Mouse (Mus musculus): ENCODE results near the gene Nudt15. TPM values are rescaled to one million over a fixed set of nuclear protein-coding genes. Genes with fewer than 3 reads are reported as not detected.
A peak's percentile ranks its signal among the peaks of the same experiment; 100 is the strongest.
"Not testable (repeated sequence)": the region's sequence is repeated elsewhere in the genome, so short reads cannot be mapped to it uniquely, and the experiment has no call there.

The Nudt15 gene
- polyA plus RNA-seq (2014; fragmentation: Nextera tagmentation; extraction: Ambion mirVana): 4.6 and 5.7 TPM in 2 replicates

DNA sequence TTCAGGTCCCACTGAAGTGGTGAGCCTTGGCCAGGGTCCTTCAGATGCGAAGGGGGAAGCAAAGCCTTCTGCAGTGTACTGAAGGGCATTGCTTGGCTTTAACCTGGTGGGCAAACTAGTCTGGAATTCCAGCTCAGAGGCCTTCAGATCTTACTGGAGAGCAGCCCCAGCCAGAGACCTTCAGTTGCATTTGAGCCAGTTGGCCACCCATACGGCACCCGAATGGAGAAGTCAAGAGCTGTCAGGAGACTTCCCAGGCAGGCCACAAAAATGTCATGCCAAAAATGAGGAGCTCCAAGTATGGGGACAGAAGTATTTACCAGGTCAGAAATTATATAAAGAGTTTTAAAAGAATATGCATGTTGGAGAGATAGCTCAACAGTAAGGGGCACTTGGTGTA, at the start of gene Nudt15:
TSS of gene Nudt15 (minus strand) at position 192 of the 400 bp plus-strand sequence.
- no peaks in the 10 kb centered on the region for H3K36me3 ChIP-seq (ENCODE audit: control insufficient read depth, insufficient read depth, low read length)
- H3K4me3 ChIP-seq (ENCODE audit: control insufficient read depth in 1 of 2, insufficient read depth in 1 of 2, low read depth in 1 of 2, low read length in 2 of 2): no peak within 1 kb of the TSS
- no peak within 1 kb of the TSS for H3K4me2 ChIP-seq (ENCODE audit: low read length)
- 77% methylated on average over 3 of the region's 3 CpGs for WGBS
- H3K27me3 ChIP-seq (ENCODE audit: control insufficient read depth, insufficient read depth, low read length): no peaks in the 10 kb centered on the region
- H3K9me3 ChIP-seq (ENCODE audit: control insufficient read depth, low read length): no peaks in the 10 kb centered on the region
- no peak within 1 kb of the TSS for H3K9ac ChIP-seq (ENCODE audit: low read length)
- no peak for ATAC-seq (ENCODE audit: insufficient number of reproducible peaks, insufficient read depth, low FRiP score, low read depth)
- H3K4me1 ChIP-seq (ENCODE audit: control insufficient read depth in 2 of 2, insufficient read depth in 2 of 2, low read length in 2 of 2): no peaks in the 10 kb centered on the region
- H3K27ac ChIP-seq (replicated peaks in 1 of 2; ENCODE audit: control insufficient read depth in 1 of 2, insufficient read depth in 1 of 2, low read depth in 2 of 2, low read length in 2 of 2): no peak within 1 kb of the TSS

DNA sequence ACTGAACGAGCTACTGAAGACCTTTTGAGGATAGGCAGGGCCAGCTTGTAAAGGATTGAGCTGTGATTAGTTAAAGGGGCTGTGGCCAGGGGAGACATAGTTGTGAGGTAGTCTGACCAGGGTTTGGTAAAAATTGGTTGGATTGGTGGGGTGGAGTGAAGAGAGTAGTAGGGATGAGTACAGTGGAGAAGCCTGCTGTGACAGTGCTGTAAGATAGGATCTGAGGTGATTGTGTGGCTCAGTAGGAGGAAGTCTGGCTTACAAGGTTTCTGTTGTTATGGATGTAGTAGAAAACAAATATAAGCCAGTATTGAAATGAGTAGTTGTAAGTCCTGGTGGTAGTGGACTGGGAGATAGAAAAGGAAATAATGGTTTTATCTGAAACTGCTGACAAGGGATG, 44.1 kb upstream of the Nudt15 start:
- Histone ChIP-seq H3K27me3 (ENCODE audit: control insufficient read depth, insufficient read depth, low read length) (no peaks in the 10 kb centered on the region), H3K9ac (ENCODE audit: low read length) (no peak overlapping the region), H3K4me2 (ENCODE audit: low read length) (no peak overlapping the region), H3K36me3 (ENCODE audit: control insufficient read depth, insufficient read depth, low read length) (peaks cover 74% of the 10 kb centered on the region), H3K4me1 (ENCODE audit: control insufficient read depth in 2 of 2, insufficient read depth in 2 of 2, low read length in 2 of 2) (no peaks in the 10 kb centered on the region), H3K9me3 (ENCODE audit: control insufficient read depth, low read length) (no peaks in the 10 kb centered on the region), H3K4me3 (ENCODE audit: control insufficient read depth in 1 of 2, insufficient read depth in 1 of 2, low read depth in 1 of 2, low read length in 2 of 2) (no peak overlapping the region), H3K27ac (replicated peaks in 1 of 2; ENCODE audit: control insufficient read depth in 1 of 2, insufficient read depth in 1 of 2, low read depth in 2 of 2, low read length in 2 of 2) (no peak overlapping the region)
- 73% methylated on average over 1 of the region's 1 CpGs for WGBS
- ATAC-seq (ENCODE audit: insufficient number of reproducible peaks, insufficient read depth, low FRiP score, low read depth): no peak

DNA sequence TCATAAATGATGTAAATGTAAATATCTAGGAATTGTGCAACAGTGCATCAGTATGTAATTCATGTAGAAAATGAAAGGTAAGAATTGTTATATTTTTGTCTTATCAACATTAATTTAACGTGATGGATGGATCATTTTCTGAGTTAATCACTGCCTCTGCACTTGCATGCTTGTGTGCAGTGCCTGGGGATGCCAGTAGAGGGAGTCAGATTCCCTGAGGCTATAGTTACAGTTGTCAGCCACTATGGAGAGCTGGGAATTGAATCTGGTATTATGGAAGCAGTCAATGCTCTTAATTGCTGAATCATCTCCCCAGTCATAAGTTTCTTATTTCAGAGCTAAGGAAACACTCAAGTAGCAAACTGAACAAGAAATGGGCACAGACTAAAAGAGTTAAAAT, 40.0 kb upstream of the Nudt15 start:
- no peak overlapping the region for H3K27ac ChIP-seq (replicated peaks in 1 of 2; ENCODE audit: control insufficient read depth in 1 of 2, insufficient read depth in 1 of 2, low read depth in 2 of 2, low read length in 2 of 2)
- H3K9ac ChIP-seq (ENCODE audit: low read length): no peak overlapping the region
- H3K4me2 ChIP-seq (ENCODE audit: low read length): no peak overlapping the region
- H3K4me3 ChIP-seq (ENCODE audit: control insufficient read depth in 1 of 2, insufficient read depth in 1 of 2, low read depth in 1 of 2, low read length in 2 of 2): no peak overlapping the region
- no peaks in the 10 kb centered on the region for H3K27me3 ChIP-seq (ENCODE audit: control insufficient read depth, insufficient read depth, low read length)
- no peak for ATAC-seq (ENCODE audit: insufficient number of reproducible peaks, insufficient read depth, low FRiP score, low read depth)
- H3K4me1 ChIP-seq (ENCODE audit: control insufficient read depth in 2 of 2, insufficient read depth in 2 of 2, low read length in 2 of 2): no peaks in the 10 kb centered on the region
- peaks cover 44% of the 10 kb centered on the region for H3K36me3 ChIP-seq (ENCODE audit: control insufficient read depth, insufficient read depth, low read length)
- H3K9me3 ChIP-seq (ENCODE audit: control insufficient read depth, low read length): 0 out of 2 replicates have a peak, but pooled peaks cover 2% of the 10 kb centered on the region
- 73% methylated on average over 1 of the region's 1 CpGs for WGBS

GRCm38 (mm10) chr14:73576336-73576735, 28.3 kb upstream of the Nudt15 start:
- Histone ChIP-seq H3K9ac (ENCODE audit: low read length) (no peak overlapping the region), H3K27me3 (ENCODE audit: control insufficient read depth, insufficient read depth, low read length) (no peaks in the 10 kb centered on the region), H3K4me2 (ENCODE audit: low read length) (no peak overlapping the region), H3K9me3 (ENCODE audit: control insufficient read depth, low read length) (no peaks in the 10 kb centered on the region), H3K36me3 (ENCODE audit: control insufficient read depth, insufficient read depth, low read length) (peaks cover 39% of the 10 kb centered on the region), H3K4me1 (ENCODE audit: control insufficient read depth in 2 of 2, insufficient read depth in 2 of 2, low read length in 2 of 2) (no peaks in the 10 kb centered on the region), H3K27ac (replicated peaks in 1 of 2; ENCODE audit: control insufficient read depth in 1 of 2, insufficient read depth in 1 of 2, low read depth in 2 of 2, low read length in 2 of 2) (no peak overlapping the region), H3K4me3 (ENCODE audit: control insufficient read depth in 1 of 2, insufficient read depth in 1 of 2, low read depth in 1 of 2, low read length in 2 of 2) (no peak overlapping the region)
- ATAC-seq (ENCODE audit: insufficient number of reproducible peaks, insufficient read depth, low FRiP score, low read depth): no peak

DNA sequence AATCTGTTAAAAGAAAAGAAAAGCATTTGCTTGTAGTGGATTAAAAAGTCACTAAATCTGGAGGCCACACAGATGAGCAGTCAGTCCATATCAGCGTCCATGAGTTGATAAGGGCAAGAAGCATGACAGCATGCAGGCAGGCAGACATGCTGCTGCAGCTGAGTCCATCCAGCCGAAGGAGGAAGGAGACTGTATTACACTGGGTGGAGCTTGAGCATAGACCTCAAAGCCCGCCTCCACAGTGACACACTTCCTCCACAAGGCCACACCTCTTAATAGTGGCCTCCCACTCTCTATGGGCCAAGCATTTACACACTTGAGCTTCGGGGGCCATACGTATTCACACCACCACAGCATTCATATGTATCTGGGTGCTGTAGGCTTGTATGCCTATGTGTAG, 26.0 kb upstream of the Nudt15 start:
- no peak for ATAC-seq (ENCODE audit: insufficient number of reproducible peaks, insufficient read depth, low FRiP score, low read depth)
- 71% methylated on average over 5 of the region's 5 CpGs for WGBS

GRCm38 (mm10) chr14:73571143-73571542, 23.1 kb upstream of the Nudt15 start:
- Histone ChIP-seq H3K36me3 (ENCODE audit: control insufficient read depth, insufficient read depth, low read length) (peaks cover 38% of the 10 kb centered on the region), H3K27me3 (ENCODE audit: control insufficient read depth, insufficient read depth, low read length) (no peaks in the 10 kb centered on the region), H3K4me3 (ENCODE audit: control insufficient read depth in 1 of 2, insufficient read depth in 1 of 2, low read depth in 1 of 2, low read length in 2 of 2) (no peak overlapping the region), H3K4me2 (ENCODE audit: low read length) (no peak overlapping the region), H3K27ac (replicated peaks in 1 of 2; ENCODE audit: control insufficient read depth in 1 of 2, insufficient read depth in 1 of 2, low read depth in 2 of 2, low read length in 2 of 2) (no peak overlapping the region), H3K9me3 (ENCODE audit: control insufficient read depth, low read length) (0 out of 2 replicates have a peak, but pooled peaks cover 3% of the 10 kb centered on the region), H3K4me1 (ENCODE audit: control insufficient read depth in 2 of 2, insufficient read depth in 2 of 2, low read length in 2 of 2) (no peaks in the 10 kb centered on the region), H3K9ac (ENCODE audit: low read length) (no peak overlapping the region)
- no peak for ATAC-seq (ENCODE audit: insufficient number of reproducible peaks, insufficient read depth, low FRiP score, low read depth)
- WGBS: 76% methylated on average over 4 of the region's 4 CpGs

More for the DNA sequence above, 26.0 kb upstream of the Nudt15 start:
- Histone ChIP-seq H3K27ac (replicated peaks in 1 of 2; ENCODE audit: control insufficient read depth in 1 of 2, insufficient read depth in 1 of 2, low read depth in 2 of 2, low read length in 2 of 2) (no peak overlapping the region), H3K4me3 (ENCODE audit: control insufficient read depth in 1 of 2, insufficient read depth in 1 of 2, low read depth in 1 of 2, low read length in 2 of 2) (no peak overlapping the region), H3K27me3 (ENCODE audit: control insufficient read depth, insufficient read depth, low read length) (no peaks in the 10 kb centered on the region), H3K36me3 (ENCODE audit: control insufficient read depth, insufficient read depth, low read length) (peaks cover 44% of the 10 kb centered on the region), H3K9me3 (ENCODE audit: control insufficient read depth, low read length) (no peaks in the 10 kb centered on the region), H3K4me2 (ENCODE audit: low read length) (no peak overlapping the region), H3K9ac (ENCODE audit: low read length) (no peak overlapping the region), H3K4me1 (ENCODE audit: control insufficient read depth in 2 of 2, insufficient read depth in 2 of 2, low read length in 2 of 2) (no peaks in the 10 kb centered on the region)

- H3K27ac ChIP-seq (replicated peaks in 1 of 2; ENCODE audit: control insufficient read depth in 1 of 2, insufficient read depth in 1 of 2, low read depth in 2 of 2, low read length in 2 of 2); ATAC-seq (ENCODE audit: insufficient number of reproducible peaks, insufficient read depth, low FRiP score, low read depth); H3K9ac ChIP-seq (ENCODE audit: low read length); H3K9me3 ChIP-seq (ENCODE audit: control insufficient read depth, low read length); H3K4me1 ChIP-seq (ENCODE audit: control insufficient read depth in 2 of 2, insufficient read depth in 2 of 2, low read length in 2 of 2); H3K27me3 ChIP-seq (ENCODE audit: control insufficient read depth, insufficient read depth, low read length); H3K4me3 ChIP-seq (ENCODE audit: control insufficient read depth in 1 of 2, insufficient read depth in 1 of 2, low read depth in 1 of 2, low read length in 2 of 2); H3K4me2 ChIP-seq (ENCODE audit: low read length): not testable (repeated sequence)
- 93% methylated on average over 4 of the region's 4 CpGs for WGBS
- peaks cover 33% of the 10 kb centered on the region for H3K36me3 ChIP-seq (ENCODE audit: control insufficient read depth, insufficient read depth, low read length)
These were observed 21.8 kb upstream of the Nudt15 start for GRCm38 (mm10) chr14:73569831-73570230.

- peak overlapping the region; percentile 62 to 86 for H3K4me3 ChIP-seq (ENCODE audit: control insufficient read depth in 1 of 2, insufficient read depth in 1 of 2, low read depth in 1 of 2, low read length in 2 of 2)
- peaks cover 0 to 7% of the 10 kb centered on the region in 2 experiments; a peak in 1 of 4 replicates for H3K4me1 ChIP-seq (ENCODE audit: control insufficient read depth in 2 of 2, insufficient read depth in 2 of 2, low read length in 2 of 2)
- WGBS: under 1% methylated on average over 10 of the region's 10 CpGs
- H3K9ac ChIP-seq (ENCODE audit: low read length): peak overlapping the region; percentile 88
- H3K27ac ChIP-seq (replicated peaks in 1 of 2; ENCODE audit: control insufficient read depth in 1 of 2, insufficient read depth in 1 of 2, low read depth in 2 of 2, low read length in 2 of 2): peak overlapping the region; percentile 56 to 83
- ATAC-seq (ENCODE audit: insufficient number of reproducible peaks, insufficient read depth, low FRiP score, low read depth): no peak; the same call in 1 of the 2 replicates
- peak overlapping the region; percentile 73 for H3K4me2 ChIP-seq (ENCODE audit: low read length)
- peaks cover 10% of the 10 kb centered on the region for H3K36me3 ChIP-seq (ENCODE audit: control insufficient read depth, insufficient read depth, low read length)
- H3K9me3 ChIP-seq (ENCODE audit: control insufficient read depth, low read length): no peaks in the 10 kb centered on the region
- no peaks in the 10 kb centered on the region for H3K27me3 ChIP-seq (ENCODE audit: control insufficient read depth, insufficient read depth, low read length)
These were observed 5.2 kb upstream of the Nudt15 start for GRCm38 (mm10) chr14:73553122-73553696.

Data from heart, embryonic 14.5 days (tissue).